Mouse (Mus musculus): Measurements from ENCODE around the gene Ptprj. TPM values are rescaled to one million over a fixed set of nuclear protein-coding genes. Genes with fewer than 3 reads are reported as not detected.
"Not testable (repeated sequence)": the region's sequence is repeated elsewhere in the genome, so short reads cannot be mapped to it uniquely, and the experiment has no call there.

The Ptprj gene
- polyA plus RNA-seq, 1 experiment from 2014 or later = 1.0 TPM

GRCm38 (mm10) chr2:90476319-90476718, 104.1 kb downstream of the Ptprj start:
- Histone ChIP-seq H3K4me1 (peaks cover 18% of the 10 kb centered on the region), H3K27me3 (ENCODE audit: low read depth, poor library complexity, severe bottlenecking) (no peaks in the 10 kb centered on the region)

DNA sequence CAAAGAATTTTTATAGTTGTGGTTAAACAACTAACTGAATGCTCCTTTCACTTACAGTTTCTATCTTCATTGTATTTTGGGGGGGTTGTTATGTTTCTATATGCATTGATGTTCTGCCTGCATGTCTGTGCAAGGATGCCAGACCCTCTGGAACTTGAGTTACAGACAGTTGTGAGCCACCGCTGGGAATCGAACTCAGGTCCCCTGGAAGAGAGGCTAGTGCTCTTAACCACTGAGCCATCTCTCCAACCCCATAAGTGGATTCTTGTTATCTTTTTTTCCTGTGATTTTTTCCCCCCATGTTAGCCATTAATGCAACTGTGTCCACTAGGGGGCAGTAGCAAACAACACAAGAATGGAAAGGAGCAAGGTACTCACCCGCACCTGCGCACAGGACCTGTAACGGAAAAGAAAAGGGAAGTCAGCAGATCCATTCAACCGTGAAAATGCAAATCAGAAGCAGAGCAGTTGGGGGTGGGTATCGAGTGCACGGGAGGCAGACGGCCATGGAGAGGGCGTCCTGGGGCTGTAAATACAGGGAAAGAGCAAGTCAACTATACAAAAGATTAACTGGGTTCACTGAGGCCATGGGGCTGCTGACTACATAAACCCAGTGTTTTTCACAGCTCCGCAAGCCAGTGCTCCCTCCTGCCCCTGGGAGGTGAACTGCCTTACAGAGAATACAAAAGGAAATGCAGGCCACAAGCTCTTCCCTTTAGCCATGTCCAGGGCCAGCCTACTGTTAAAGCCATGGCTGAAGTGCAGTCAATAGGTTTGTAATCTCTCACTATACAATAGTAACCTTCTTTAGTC, 105.6 kb downstream of the Ptprj start:
- Histone ChIP-seq H3K4me1 (peaks cover 10% of the 10 kb centered on the region), H3K27ac (no peak overlapping the region), H3K9me3 (replicated peaks) (no peaks in the 10 kb centered on the region), H3K27me3 (ENCODE audit: low read depth, poor library complexity, severe bottlenecking) (no peaks in the 10 kb centered on the region), H3K4me3 (peak overlapping the region; percentile 47), H3K36me3 (no peaks in the 10 kb centered on the region)
- 4% methylated on average over 11 of the region's 11 CpGs for WGBS
- peak; percentile 82 for DNase-seq (ENCODE audit: low spot score)

More at GRCm38 (mm10) chr2:90476319-90476718, 104.1 kb downstream of the Ptprj start:
- Histone ChIP-seq H3K27ac (no peak overlapping the region), H3K9me3 (replicated peaks) (no peaks in the 10 kb centered on the region), H3K4me3 (no peak overlapping the region), H3K36me3 (no peaks in the 10 kb centered on the region)
- DNase-seq (ENCODE audit: low spot score) = no peak
- WGBS = 85% methylated on average over 11 of the region's 11 CpGs

DNA sequence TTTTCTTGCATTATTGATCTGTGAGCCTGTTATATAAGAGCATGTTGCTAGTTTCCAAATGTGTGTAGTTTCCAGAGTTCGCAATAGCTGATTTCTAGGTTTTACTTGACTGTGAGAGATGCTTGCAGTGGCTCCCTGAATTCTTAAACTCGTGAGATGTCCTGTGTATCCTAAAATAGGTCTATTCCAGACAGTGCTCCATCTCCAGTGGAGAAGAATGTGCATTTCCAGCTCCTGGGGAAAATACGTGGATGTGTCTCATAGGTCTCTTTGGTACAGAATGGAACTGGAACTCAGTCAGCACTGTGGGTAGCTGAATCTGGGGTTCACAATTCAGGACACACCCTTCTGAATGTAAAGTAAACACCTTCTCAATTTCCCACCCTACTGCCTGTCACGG, 107.7 kb downstream of the Ptprj start:
- Histone ChIP-seq H3K4me3 (no peak overlapping the region), H3K4me1 (peaks cover 6% of the 10 kb centered on the region), H3K27me3 (ENCODE audit: low read depth, poor library complexity, severe bottlenecking) (no peaks in the 10 kb centered on the region), H3K9me3 (replicated peaks) (no peaks in the 10 kb centered on the region), H3K36me3 (no peaks in the 10 kb centered on the region), H3K27ac (no peak overlapping the region)
- no peak for DNase-seq (ENCODE audit: low spot score)
- WGBS = 85% methylated on average over 4 of the region's 4 CpGs

DNA sequence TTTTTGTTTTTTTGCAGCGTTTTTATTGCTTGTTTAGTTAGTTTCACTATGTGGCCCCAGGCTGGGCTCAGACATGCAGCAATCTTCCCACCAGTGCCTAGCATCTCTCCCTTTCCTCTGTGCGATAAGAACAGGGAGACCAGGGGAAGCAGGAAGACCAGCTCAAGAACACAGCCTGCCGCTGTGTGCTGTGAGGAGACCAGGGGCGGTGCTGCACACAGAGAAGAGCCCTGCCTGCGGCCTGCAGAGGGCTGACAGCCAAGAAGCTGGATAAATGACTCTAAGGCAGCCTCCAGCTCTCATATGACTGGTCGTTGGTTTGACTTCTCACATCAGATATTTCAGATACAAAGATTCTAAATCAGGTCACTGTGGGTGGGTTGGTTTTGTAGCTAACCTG, 110.3 kb downstream of the Ptprj start:
- no peak for DNase-seq (ENCODE audit: low spot score)
- Histone ChIP-seq H3K27ac (no peak overlapping the region), H3K36me3 (no peaks in the 10 kb centered on the region), H3K4me3 (no peak overlapping the region), H3K9me3 (replicated peaks) (no peaks in the 10 kb centered on the region), H3K27me3 (ENCODE audit: low read depth, poor library complexity, severe bottlenecking) (no peaks in the 10 kb centered on the region), H3K4me1 (peaks cover under 1% of the 10 kb centered on the region; the same call in 1 of the 2 replicates)
- WGBS = 48% methylated on average over 6 of the region's 6 CpGs

DNA sequence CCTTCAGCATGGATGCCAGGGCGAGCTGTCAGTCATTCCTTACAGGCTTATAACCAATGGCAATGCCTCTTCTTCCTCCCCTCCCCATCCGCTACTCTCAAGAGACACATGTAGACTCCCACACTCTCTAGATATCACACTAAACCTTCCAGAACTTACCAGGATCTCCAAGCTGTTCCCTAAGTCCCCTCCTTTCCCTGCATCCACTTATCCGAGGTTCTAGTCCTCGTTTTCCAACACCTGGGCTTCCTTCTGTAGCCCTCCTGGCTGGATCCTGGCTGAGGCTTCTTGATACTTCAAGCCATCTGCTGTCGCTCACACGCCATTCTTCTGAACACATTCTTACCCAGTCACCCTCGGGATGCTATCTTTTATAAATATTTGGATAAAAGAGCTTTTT, 114.0 kb downstream of the Ptprj start:
- DNase-seq (ENCODE audit: low spot score) = no peak
- WGBS = 87% methylated on average over 7 of the region's 7 CpGs

GRCm38 (mm10) chr2:90463735-90464134, 116.7 kb downstream of the Ptprj start:
- no peaks in the 10 kb centered on the region for H3K4me1 ChIP-seq
- H3K4me3 ChIP-seq = no peak overlapping the region
- no peaks in the 10 kb centered on the region for H3K9me3 ChIP-seq (replicated peaks)
- WGBS = 97% methylated on average over 5 of the region's 5 CpGs
- H3K27ac ChIP-seq = no peak overlapping the region
- no peak for DNase-seq (ENCODE audit: low spot score)
- no peaks in the 10 kb centered on the region for H3K27me3 ChIP-seq (ENCODE audit: low read depth, poor library complexity, severe bottlenecking)
- no peaks in the 10 kb centered on the region for H3K36me3 ChIP-seq

More for the DNA sequence above, 114.0 kb downstream of the Ptprj start:
- H3K9me3 ChIP-seq (replicated peaks) = no peaks in the 10 kb centered on the region
- no peaks in the 10 kb centered on the region for H3K36me3 ChIP-seq
- H3K4me3 ChIP-seq = no peak overlapping the region
- H3K27me3 ChIP-seq (ENCODE audit: low read depth, poor library complexity, severe bottlenecking) = no peaks in the 10 kb centered on the region
- no peaks in the 10 kb centered on the region for H3K4me1 ChIP-seq
- no peak overlapping the region for H3K27ac ChIP-seq

GRCm38 (mm10) chr2:90462252-90462651, 118.2 kb downstream of the Ptprj start:
- no peaks in the 10 kb centered on the region for H3K4me1 ChIP-seq
- no peaks in the 10 kb centered on the region for H3K9me3 ChIP-seq (replicated peaks)
- no peak overlapping the region for H3K4me3 ChIP-seq
- no peaks in the 10 kb centered on the region for H3K36me3 ChIP-seq
- H3K27ac ChIP-seq = no peak overlapping the region
- no peaks in the 10 kb centered on the region for H3K27me3 ChIP-seq (ENCODE audit: low read depth, poor library complexity, severe bottlenecking)
- DNase-seq (ENCODE audit: low spot score) = no peak

- Histone ChIP-seq H3K9me3 (replicated peaks) (no peaks in the 10 kb centered on the region), H3K27me3 (ENCODE audit: low read depth, poor library complexity, severe bottlenecking) (no peaks in the 10 kb centered on the region), H3K4me3 (no peak overlapping the region), H3K4me1 (no peaks in the 10 kb centered on the region), H3K36me3 (0 out of 2 replicates have a peak, but pooled peaks cover 2% of the 10 kb centered on the region), H3K27ac (no peak overlapping the region)
- WGBS = 94% methylated on average over 12 of the region's 12 CpGs
- no peak for DNase-seq (ENCODE audit: low spot score)
These were observed 122.5 kb downstream of the Ptprj start for GRCm38 (mm10) chr2:90457946-90458345.

GRCm38 (mm10) chr2:90452380-90452779, 128.1 kb downstream of the Ptprj start:
- no peaks in the 10 kb centered on the region for H3K9me3 ChIP-seq (replicated peaks)
- H3K27ac ChIP-seq = no peak overlapping the region
- H3K4me1 ChIP-seq = no peaks in the 10 kb centered on the region
- no peak for DNase-seq (ENCODE audit: low spot score)
- H3K36me3 ChIP-seq = 0 out of 2 replicates have a peak, but pooled peaks cover 2% of the 10 kb centered on the region
- 76% methylated on average over 3 of the region's 3 CpGs for WGBS
- no peak overlapping the region for H3K4me3 ChIP-seq
- no peaks in the 10 kb centered on the region for H3K27me3 ChIP-seq (ENCODE audit: low read depth, poor library complexity, severe bottlenecking)

DNA sequence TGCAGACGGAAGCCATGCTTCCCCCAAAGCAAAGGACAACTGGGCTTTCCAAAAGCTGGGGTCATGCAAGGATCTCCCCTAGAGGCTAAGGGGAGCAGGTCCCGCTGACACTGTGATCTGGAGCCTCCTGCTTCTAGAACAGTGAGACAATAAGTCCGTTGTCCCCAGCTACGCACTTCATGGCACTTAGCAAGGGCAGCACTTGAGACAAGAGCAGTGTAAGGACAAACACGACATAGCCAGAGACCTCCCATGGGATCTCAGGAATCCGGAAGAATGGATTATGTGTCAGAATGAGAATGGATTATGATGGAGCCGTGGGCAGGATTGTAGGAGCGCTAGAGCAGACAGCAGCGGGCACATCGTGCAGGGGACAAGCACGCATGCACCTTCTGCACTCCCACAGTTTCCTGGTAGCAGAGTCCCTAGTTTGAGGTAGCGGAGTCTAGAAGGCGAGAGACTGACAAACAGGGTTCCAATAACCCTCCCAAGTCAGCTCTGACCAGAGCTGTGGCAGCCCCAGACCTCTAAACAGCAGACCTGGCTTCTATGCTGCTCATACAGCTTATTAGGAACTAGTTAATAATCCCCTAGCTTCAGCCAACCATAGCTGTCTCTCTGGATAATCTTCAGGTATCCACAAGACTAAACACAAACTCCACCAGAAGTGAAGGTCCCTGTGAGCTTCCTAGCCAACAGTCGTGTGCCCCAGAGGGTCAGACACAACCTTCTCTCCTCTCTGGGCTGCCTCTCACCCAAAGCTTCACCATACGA, 131.3 kb downstream of the Ptprj start:
- Histone ChIP-seq H3K27me3 (ENCODE audit: low read depth, poor library complexity, severe bottlenecking) (no peaks in the 10 kb centered on the region), H3K4me1 (no peaks in the 10 kb centered on the region), H3K27ac (no peak overlapping the region), H3K36me3 (no peaks in the 10 kb centered on the region), H3K9me3 (replicated peaks) (no peaks in the 10 kb centered on the region), H3K4me3 (no peak overlapping the region)
- 91% methylated on average over 15 of the region's 15 CpGs for WGBS
- DNase-seq (ENCODE audit: low spot score) = no peak

- WGBS = 92% methylated on average over 5 of the region's 5 CpGs
- Histone ChIP-seq H3K36me3 (no peaks in the 10 kb centered on the region), H3K4me1 (peaks cover 5% of the 10 kb centered on the region), H3K4me3 (no peak overlapping the region), H3K27ac (no peak overlapping the region), H3K9me3 (replicated peaks) (no peaks in the 10 kb centered on the region), H3K27me3 (ENCODE audit: low read depth, poor library complexity, severe bottlenecking) (no peaks in the 10 kb centered on the region)
- DNase-seq (ENCODE audit: low spot score) = no peak
These were observed 136.6 kb downstream of the Ptprj start for GRCm38 (mm10) chr2:90443811-90444210.

DNA sequence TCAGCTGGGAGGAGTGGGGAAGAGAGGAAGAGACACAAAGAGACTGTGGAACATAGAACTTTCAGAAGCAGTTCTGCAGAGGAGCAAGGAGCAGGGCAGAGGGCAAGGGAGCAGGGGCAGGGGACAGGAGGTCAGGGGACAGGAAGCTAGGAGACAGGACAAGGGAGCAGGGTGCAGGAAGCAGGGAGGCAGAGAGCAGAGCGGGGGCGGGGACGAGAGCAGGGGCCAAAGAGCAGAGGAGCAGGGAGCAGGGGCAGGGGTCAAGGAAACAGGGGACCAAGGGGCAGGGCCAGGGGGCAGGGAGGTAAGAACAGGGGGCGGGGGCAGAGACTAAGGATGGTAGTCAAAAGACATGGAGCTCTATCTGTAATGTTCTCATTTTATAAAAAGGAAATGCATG, 138.6 kb downstream of the Ptprj start:
- H3K27me3 ChIP-seq (ENCODE audit: low read depth, poor library complexity, severe bottlenecking); H3K27ac ChIP-seq; DNase-seq (ENCODE audit: low spot score); H3K4me3 ChIP-seq; H3K4me1 ChIP-seq; H3K36me3 ChIP-seq; H3K9me3 ChIP-seq (replicated peaks): not testable (repeated sequence)
- WGBS = 41% methylated on average over 4 of the region's 4 CpGs

GRCm38 (mm10) chr2:90440169-90440568, 140.3 kb downstream of the Ptprj start:
- H3K36me3 ChIP-seq; H3K27ac ChIP-seq; H3K4me1 ChIP-seq; DNase-seq (ENCODE audit: low spot score); H3K9me3 ChIP-seq (replicated peaks); H3K4me3 ChIP-seq; H3K27me3 ChIP-seq (ENCODE audit: low read depth, poor library complexity, severe bottlenecking): not testable (repeated sequence)
